Mouse (Mus musculus): ENCODE data around the gene Gm5538.

GRCm38 (mm10) chr3:59697391-59697790 is 32.2 kb upstream of the Gm5538 start:
- TF ChIP-seq CTCF (IDR thresholded peaks at IDR 0.05; ENCODE audit: low read depth, low read length) (no peak), GATA2 (IDR thresholded peaks at IDR 0.05; ENCODE audit: borderline replicate concordance, low read depth, low read length) (no peak), POLR2AphosphoS5 (IDR thresholded peaks at IDR 0.05; ENCODE audit: insufficient replicate concordance, low read depth, low read length) (no peak), GATA1 (IDR thresholded peaks at IDR 0.05; ENCODE audit: borderline replicate concordance, low read length) (no peak), TAL1 (conservative IDR thresholded peaks at IDR 0.05; ENCODE audit: low read depth, low read length) (no peak)

Data from G1E (cell line).